In the genomic region with DNA sequence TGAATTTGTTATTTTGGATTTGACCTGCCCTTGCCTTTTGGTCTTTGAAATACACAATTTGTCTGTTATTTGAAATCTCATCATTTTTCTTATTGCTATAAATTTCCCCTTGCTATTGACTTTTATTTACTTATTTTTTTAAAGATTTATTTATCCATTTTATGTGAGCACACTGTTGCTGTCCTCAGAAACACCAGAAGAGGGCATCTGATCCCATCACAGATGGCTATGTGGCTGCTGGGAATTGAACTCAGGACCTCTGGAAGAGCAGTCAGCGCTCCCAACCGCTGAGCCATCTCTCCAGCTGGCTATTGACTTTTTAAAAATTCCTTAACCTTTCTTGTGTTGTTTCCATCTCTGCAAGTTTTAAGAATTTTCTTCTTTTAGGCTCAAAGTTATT, we compare ENCODE assay signal across 19 mouse cellular contexts. TPM values are rescaled to one million over a fixed set of nuclear protein-coding genes. Genes with fewer than 3 reads are reported as not detected.
"Had no signal": no experiment of that assay in that cellular context is flagged by ENCODE, and none has a peak within 500 bp of the region (broad histone marks: within the 10 kb centered on the region; RNA-seq: fewer than 3 reads in every experiment).

No protein-coding gene starts in this region.

- H3K27me3 ChIP-seq: limb, embryonic 15.5 days; neural tube, embryonic 12.5 days had no signal

- H3K9ac ChIP-seq: limb, embryonic 15.5 days; liver, embryonic 13.5 days; neural tube, embryonic 12.5 days had no signal

- H3K4me3 ChIP-seq: limb, embryonic 15.5 days; liver, embryonic 13.5 days; midbrain, embryonic 10.5 days; myocyte; neural tube, embryonic 12.5 days had no signal

- H3K4me2 ChIP-seq: limb, embryonic 15.5 days; liver, embryonic 13.5 days; neural tube, embryonic 12.5 days had no signal

- H3K9me3 ChIP-seq: limb, embryonic 15.5 days; liver, embryonic 13.5 days; midbrain, embryonic 10.5 days; neural tube, embryonic 12.5 days had no signal

- DNase-seq: kidney, adult 18-20 months; kidney, postnatal 10 days; layer of hippocampus, adult 9-11 months; layer of hippocampus, postnatal 36 days; liver, embryonic 13.5 days; lung, adult 18-20 months; lung, postnatal 10 days; lung, postnatal 4 days; midbrain, embryonic 14.5 days; thymus, postnatal 14 days had no signal

- H3K36me3 ChIP-seq: limb, embryonic 15.5 days; liver, embryonic 13.5 days; midbrain, embryonic 10.5 days; neural tube, embryonic 12.5 days had no signal

- H3K27ac ChIP-seq: limb, embryonic 15.5 days; liver, embryonic 13.5 days; midbrain, embryonic 10.5 days; neural tube, embryonic 12.5 days had no signal

RNA-seq across cellular contexts. Expression of a gene that starts 2.2 kb away (rescaled TPM):
- total RNA-seq: megakaryocyte, adult 5-6 weeks; neutrophil, adult 5-6 weeks had no signal
- polyA plus RNA-seq: kidney, embryonic 14.5 days; large intestine, adult 2 months; limb, embryonic 11.5 days; liver, embryonic 13.5 days; myocyte had no signal

RNA-seq across cellular contexts. Expression of a gene that starts 11.5 kb away (rescaled TPM):
- total RNA-seq: layer of hippocampus, postnatal 36 days had no signal

RNA-seq across cellular contexts. Expression of a gene that starts 30.6 kb away (rescaled TPM):
- polyA plus RNA-seq: limb, embryonic 11.5 days had no signal
